Mouse (Mus musculus) lung, adult 18-20 months (tissue): Measurements from ENCODE around the gene Eno1.
"Not testable (repeated sequence)": the region's sequence is repeated elsewhere in the genome, so short reads cannot be mapped to it uniquely, and the experiment has no call there.

Source experiments
- DNase-seq, 2 experiments: peaks; one replicate each; pipeline ENCODE4 v3.0.0; 2022; ENCODE audit warnings: mixed read lengths in 2 of 2

The Eno1 gene

GRCm38 (mm10) chr4:150281891-150282630 is 45.5 kb downstream of the Eno1 start:
- DNase-seq = peak; percentile 63 to 67

- no peak for DNase-seq
Measured at GRCm38 (mm10) chr4:150282631-150283334, 46.3 kb downstream of the Eno1 start.

- no peak for DNase-seq
Measured at GRCm38 (mm10) chr4:150283335-150283638, 46.8 kb downstream of the Eno1 start.

GRCm38 (mm10) chr4:150283993-150284392 is 47.5 kb downstream of the Eno1 start:
- no peak for DNase-seq

- no peak for DNase-seq
Measured at GRCm38 (mm10) chr4:150286980-150287379, 50.5 kb downstream of the Eno1 start.

GRCm38 (mm10) chr4:150287463-150287862 is 50.9 kb downstream of the Eno1 start:
- DNase-seq = not testable (repeated sequence)

GRCm38 (mm10) chr4:150291900-150292299 is 55.4 kb downstream of the Eno1 start:
- DNase-seq = no peak

GRCm38 (mm10) chr4:150294870-150295269 is 58.3 kb downstream of the Eno1 start:
- DNase-seq = no peak

- DNase-seq = no peak
Measured at GRCm38 (mm10) chr4:150295966-150296365, 59.4 kb downstream of the Eno1 start.
